Mouse (Mus musculus) embryo, embryonic 9.5 days (tissue): ENCODE measurements at regions not wholly inside any gene's neighbourhood (a gene's known extent, or its start where the extent isn't known, plus 50 kb on each side); places are given as distances from the start of the nearest gene placed in this dataset.
A peak's percentile ranks its signal among the peaks of the same experiment; 100 is the strongest.

ENCODE experiments used
- DNase-seq: peaks from one replicate; pipeline ENCODE4 v3.0.0-alpha.2; 2017; ENCODE audit errors: extremely low spot score

DNA sequence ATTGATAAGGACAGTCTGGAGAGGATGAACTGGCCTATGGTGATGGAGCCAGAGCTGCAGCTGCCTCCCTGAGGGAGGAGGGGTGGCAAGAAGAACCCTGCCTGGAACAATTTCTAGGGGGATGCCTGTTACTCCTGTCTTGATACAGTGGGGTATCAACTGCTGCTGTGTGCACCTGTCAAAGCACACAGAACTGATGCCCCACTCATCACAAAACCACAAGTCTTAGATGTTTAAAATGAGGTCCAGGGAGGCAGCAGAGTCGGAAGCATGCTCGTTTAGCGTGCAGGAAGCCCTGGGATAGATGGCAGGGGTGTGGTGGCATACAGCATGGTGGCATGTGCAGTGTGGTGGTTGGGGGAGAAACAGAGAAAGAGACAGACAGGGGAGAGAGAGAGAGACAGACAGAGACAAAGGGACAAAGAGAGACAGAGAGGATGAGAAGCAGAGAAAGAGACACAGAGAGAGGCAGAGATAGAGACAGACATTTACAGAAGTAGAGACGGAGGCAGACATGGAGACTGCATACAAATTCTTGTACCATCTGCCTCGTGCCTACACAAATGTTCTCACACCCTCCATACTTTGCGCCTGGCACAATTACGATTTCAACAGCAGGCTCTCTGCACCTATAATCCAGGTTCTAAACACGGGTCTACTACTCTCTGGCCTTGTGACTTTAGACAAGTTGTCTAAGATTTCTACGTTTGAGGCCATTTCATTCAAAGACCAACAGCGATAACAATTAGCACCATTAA lies 242.6 kb downstream of the Cbln4 start:
- no peak for DNase-seq

DNA sequence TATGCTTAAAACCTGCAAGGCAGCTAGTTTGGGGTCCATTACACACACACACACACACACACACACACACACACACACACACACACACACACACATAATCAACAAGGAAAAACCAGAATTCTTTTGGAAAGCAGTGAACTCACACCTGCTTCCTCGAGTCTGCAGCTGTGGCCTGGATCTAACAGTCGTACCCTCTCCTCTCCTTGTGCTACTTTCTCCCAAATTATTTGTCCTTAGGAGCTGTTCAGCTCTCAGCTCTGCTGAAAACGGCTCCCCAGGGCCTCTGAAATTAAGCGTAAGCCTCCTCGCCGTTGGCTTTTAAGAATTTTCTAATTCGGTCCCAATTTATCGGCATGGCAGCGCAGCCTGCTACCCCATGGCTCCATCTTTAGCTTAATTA lies 243.9 kb downstream of the Cbln4 start:
- DNase-seq = no peak

GRCm38 (mm10) chr2:171790686-171791085 lies 252.6 kb downstream of the Cbln4 start:
- DNase-seq = peak; percentile 20

DNA sequence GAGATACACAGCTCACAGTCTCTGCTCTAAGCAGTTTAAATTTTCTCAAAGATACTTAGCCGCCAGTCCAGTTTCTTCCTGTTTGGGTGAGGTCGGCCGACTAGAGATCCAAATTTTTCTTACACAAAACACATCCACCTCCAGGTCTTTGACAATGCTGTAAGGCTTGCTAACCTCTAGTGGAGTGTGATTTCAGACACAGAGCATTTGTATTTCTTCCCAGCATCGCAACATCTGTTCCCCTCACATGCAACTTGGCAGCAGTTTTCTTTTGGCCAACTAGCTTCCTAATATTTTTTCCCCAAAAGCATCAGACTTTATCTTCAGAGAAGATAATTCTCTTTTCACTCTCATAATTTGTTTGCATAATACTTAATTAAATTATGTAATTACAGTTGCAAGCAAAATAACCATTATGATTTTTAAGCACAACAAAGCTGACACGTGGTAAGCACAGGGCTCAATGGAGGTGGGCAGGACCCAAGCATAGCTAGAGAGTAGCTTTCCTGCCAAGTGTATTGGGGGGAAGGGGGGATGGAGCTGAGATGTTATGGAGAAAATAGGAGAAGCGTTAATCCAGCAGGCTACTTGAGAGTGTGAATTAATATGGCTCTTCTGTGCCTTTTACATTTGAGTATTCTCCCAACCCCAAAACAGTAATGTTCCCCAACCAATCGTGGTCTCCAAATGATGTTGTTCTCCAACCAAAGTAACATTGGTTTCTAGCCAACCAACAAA lies 276.9 kb downstream of the Cbln4 start:
- DNase-seq = no peak

- DNase-seq = no peak
Observed at GRCm38 (mm10) chr2:171765071-171765470, 278.2 kb downstream of the Cbln4 start.

DNA sequence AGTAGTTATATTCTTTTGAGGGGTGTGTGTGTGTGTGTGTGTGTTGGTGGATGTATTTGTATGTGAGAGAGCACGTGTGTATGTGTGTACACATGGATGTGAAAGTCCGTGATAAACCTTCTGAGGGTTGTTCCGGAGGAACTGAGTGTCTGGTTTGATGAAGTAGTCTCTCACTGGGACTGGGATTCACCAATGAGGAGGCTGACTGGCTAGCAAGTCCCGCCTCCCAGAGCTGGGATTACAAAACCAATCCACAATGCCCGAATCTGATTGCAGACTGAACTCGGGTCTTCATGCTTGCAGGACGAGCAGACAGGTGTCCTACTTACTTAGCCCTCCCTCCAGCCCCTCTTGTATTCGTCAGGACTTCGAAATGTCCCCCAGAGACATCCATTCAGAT lies 289.8 kb downstream of the Cbln4 start:
- no peak for DNase-seq

DNA sequence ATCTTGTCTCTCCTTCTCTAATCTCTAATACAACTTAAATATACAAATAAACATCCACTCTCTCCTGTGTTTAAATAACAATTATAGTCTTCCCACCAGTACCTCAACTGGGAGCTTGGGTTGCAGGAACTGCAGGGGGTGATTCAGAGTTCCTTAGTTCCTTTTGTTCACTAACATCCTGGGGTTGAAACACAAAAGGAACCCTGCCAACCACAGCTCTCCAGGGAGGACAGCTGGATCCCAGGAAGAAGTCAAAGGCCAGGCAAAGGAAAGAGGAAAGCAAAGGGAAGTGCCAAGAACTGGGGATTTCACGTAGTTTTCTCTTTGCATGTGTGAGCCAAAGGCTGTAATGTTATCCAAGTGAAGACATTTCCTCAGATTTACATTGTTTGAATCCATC lies 296.1 kb downstream of the Cbln4 start:
- DNase-seq = no peak

DNA sequence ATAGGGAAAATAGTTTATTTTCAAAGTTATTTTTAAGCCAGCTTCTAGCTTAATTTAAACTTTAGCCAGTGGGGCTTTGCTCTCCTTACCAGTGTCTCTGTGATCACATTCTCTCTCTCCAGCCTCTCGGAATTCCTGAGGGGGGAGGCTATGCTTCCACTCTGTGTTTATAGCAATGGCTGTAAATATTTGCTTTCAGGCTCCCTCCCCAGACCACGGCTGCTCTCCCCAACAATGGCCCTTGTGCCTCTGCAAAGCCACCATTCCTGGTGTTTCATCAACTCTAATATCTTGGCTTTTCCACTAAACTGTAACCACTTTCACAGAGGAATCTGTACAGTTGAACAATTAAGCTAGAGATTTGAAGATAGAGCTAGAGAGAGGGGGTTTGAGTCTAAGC lies 300.2 kb downstream of the Cbln4 start:
- DNase-seq = peak; percentile 37

DNA sequence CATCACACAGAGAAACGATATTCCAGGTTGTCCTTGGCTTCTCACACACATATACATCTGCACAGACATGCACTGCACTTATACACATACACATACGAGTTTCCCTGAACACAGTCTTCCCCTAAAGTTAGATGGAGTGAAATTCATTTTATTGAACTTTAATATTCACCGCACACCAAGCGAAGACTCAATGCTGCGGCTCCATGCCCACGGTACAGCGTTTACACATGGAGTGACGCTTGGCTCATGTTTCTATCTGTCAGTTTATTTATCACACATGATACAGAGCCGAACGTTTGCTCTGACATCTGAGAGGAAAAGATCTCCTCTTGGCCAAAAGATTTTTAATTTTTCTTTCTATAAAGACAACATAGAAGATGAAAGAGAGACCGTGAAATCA lies 300.6 kb downstream of the Cbln4 start:
- DNase-seq = no peak

DNA sequence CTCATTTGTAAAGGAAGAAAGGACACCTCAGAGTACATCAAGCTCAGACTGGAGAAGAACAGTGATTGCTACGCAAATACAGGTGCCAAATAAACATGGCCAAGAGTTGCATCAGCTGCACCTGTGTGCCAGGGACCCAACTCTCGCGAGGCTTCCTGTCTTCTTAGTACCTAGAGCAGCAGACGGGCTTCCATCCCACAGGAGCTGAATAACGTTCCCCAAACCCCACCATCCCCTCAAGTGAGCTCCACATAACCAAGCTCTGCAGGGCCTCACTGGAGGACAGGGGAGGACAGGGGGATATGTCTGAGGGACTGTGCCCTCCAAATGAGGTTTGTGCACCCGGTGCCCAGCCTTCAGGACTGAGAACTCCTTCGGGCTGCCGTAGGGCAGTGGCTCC lies 305.5 kb downstream of the Cbln4 start:
- DNase-seq = no peak

DNA sequence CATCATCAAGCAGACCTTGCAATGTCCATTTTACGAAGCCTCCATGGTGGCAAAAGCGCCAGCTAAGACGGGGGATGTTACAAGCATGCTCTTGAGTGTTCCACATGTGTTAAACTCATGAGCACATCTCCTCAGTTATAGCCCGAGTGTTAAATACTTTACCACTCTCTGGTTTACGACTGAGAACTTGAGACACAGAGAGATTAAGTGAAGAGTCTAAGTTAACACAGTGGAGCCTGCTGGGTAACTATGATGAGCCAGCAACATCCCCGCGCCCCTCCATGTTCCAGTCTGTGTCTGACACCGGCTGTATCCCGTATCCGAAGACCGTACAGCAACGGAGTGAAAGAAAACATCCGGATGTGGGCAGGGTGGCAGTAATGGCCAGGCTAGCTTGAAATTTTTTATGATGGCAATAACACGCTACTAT lies 308.2 kb downstream of the Cbln4 start:
- peak; percentile 13 for DNase-seq

GRCm38 (mm10) chr2:171734634-171734987 lies 308.7 kb downstream of the Cbln4 start:
- peak; percentile 17 for DNase-seq

- peak; percentile 10 for DNase-seq
Observed at GRCm38 (mm10) chr2:171733965-171734633, 309.2 kb downstream of the Cbln4 start.

DNA sequence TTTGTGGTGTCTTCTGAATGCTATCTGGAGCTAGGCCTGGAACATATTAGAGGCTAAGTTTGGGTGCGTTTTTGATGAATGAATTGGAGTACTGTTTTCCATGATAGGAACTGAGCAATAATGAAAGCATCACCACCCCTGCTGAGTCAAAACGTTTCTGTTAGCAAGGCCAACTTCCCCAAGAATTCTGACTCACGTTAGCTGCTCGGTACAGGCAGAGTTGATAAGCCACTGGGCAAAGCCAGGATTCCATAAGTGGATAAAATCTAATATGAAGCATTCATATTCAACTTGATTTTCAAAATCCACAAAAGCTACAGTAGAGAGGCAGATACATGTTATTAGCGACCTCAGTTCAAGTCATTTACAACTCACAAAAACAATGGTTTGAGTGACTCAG lies 324.0 kb downstream of the Cbln4 start:
- DNase-seq = no peak

DNA sequence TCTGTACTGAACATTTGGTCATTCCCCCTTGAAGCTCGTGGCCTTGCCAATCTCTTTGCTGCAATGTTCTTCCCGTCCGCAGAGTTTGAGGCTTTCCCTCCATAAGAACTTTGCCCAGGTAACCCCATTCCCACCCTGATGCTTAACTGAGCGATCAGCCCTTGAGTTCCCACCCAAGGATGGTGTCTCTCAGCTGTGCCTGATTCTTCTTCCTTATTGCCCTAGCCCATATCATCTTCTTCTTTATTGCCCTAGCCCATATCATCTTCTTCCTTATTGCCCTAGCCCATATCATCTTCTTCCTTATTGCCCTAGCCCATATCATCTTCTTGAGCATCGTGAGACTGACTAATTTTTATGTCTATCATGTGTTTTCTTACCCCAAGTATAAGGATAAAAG lies 324.4 kb downstream of the Cbln4 start:
- no peak for DNase-seq

- no peak for DNase-seq
Observed at GRCm38 (mm10) chr2:171712816-171713570, 330.3 kb downstream of the Cbln4 start.

DNA sequence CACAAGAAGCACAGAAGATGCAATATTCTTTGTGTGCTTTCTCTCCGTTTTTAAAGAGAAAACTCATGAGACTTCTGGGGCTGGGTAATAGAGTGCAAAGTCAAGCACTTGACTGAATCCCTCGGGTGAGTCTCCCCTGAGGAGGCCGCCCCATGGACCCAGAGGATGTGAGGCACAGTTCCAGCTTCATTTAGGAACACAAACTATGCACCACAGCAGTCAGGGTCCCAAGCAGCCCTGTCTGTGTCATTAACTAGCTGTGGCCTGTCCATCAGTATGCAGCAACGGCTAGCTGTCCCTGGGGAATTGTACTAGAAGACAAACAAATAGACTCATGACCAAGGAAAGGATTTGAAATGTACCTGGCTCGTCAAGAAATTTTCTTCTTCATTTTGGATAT lies 349.7 kb downstream of the Cbln4 start:
- DNase-seq = no peak

GRCm38 (mm10) chr2:171690781-171691180 lies 352.5 kb downstream of the Cbln4 start:
- DNase-seq = peak; percentile 6

DNA sequence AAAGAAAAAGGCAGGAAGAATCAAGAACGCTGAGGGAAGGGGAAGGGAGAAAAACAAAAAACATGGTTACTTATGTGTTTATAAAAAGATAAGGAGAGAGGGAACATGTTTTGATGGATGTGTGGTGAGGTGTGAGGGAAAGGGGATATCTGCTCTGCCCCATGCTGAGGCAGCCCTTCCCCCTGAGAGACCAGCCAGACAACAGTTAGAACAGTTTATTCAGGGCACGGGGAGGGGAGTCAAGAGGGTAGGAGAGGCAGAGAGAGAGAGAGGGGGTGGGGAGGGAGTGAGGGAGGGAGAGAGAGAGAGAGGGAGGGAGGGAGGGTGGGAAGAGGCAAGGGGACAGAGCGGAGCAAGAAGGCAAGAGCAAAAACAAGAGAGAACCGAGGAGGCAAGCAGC lies 354.2 kb downstream of the Cbln4 start:
- DNase-seq = no peak

DNA sequence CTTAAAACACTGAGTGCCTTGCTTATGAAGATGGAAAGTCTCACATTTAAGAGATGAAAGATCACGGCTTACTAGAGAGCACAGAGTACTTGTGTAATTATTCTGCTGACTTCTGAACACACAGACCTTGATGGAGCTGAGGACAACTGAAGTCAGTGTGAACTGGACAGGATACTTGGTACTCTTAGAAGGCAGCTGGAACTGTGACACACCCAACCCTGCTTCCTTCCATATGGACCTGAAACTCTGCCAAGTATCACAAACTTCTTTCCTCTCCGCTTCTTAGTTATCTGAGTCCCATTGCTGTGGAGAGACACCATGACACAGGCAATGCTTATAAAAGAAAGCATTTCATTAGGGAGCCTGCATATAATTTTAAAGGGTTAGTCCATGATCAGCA lies 365.3 kb downstream of the Cbln4 start:
- DNase-seq = no peak

DNA sequence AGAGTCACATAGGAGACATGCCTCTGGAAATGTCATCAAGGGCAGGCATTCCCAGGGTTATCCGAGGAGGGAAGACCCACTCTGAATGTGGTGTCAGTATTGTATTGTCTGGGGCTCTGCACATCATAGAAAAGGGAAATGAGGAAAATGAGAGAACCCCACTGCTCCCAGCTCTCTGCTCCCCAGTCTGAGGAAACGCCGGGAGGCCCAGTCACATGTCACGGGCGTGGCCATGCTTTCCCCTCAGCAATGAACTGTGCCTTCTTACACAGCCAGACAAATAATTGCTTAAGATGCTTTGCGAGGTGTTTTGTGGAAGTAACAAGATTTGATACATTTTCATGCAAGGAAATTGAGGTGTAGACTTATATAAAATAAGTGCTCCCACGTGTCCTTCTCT lies 366.1 kb downstream of the Cbln4 start:
- DNase-seq = no peak

DNA sequence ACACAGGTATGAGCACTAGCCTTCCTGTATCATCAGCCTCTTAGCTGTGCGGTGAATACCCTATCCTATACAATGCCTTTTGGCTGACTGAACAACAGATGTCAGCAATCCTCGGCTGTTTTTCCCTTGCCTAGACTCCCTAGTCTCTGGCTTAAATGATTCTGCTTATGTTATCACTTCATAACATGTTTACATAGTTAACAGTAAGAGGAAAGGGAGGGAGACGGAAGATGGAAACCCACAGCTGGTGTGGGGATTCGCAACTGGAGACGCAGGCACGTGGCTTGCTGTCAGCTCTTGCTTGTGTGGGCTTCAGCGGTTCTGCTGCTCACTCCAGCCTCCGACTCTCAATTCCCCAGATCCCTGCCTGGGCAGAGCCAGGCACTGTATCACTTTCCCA lies 367.2 kb downstream of the Cbln4 start:
- no peak for DNase-seq
